Mouse (Mus musculus) heart, adult 18-20 months (tissue): ENCODE results near the gene Slc10a6. TPM values are rescaled to one million over a fixed set of nuclear protein-coding genes. Genes with fewer than 3 reads are reported as not detected.

Experiments
- total RNA-seq, 2 experiments: library from RNA; stranded (reverse); gene quantifications; 2 replicates each; pipeline ENCODE4 v1.2.3; 2021

Slc10a6 gene
- total RNA-seq, 2 experiments from 2014 or later = 8.2 to 10.1 TPM

Other genes with a start within 250 kb of the Slc10a6 start
- 1 to 10 TPM; 4.8 to 6.2 TPM for gene Ptpn13, start 204.2 kb downstream of the Slc10a6 start, total RNA-seq
- not detected for gene 1700016H13Rik, start 26.6 kb upstream of the Slc10a6 start, total RNA-seq
- 10 to 100 TPM; 41.7 to 55.7 TPM for gene Aff1, start 63.0 kb upstream of the Slc10a6 start, total RNA-seq